Mouse (Mus musculus): ENCODE results near the gene Bloc1s3.

Bloc1s3 gene

GRCm38 (mm10) chr7:19508150-19508923, at the start of gene Bloc1s3, which contains the start of gene Trappc6a:
TSS of gene Bloc1s3 (minus strand) at chr7:19508367.
TSS of gene Trappc6a (plus strand) at chr7:19508395.
- in situ Hi-C loops (cut with MboI; ENCODE audit: unreplicated experiment in 2 of 2): loop anchor here (5.0 to 10.0 kb wide), 3 partner anchors 34 to 106 kb away; partner anchors contain the start of genes Gemin7 (in 1 of the 2) and Zfp296 (in 1 of the 2)

GRCm38 (mm10) chr7:19557086-19557485, 48.9 kb upstream of the Bloc1s3 start:
- in situ Hi-C loops (cut with MboI; ENCODE audit: unreplicated experiment in 2 of 2): no loop called here

GRCm38 (mm10) chr7:19554168-19554567, 46.0 kb upstream of the Bloc1s3 start:
- in situ Hi-C loops (cut with MboI; ENCODE audit: unreplicated experiment in 2 of 2): no loop called here

GRCm38 (mm10) chr7:19552443-19552842, 44.3 kb upstream of the Bloc1s3 start:
- in situ Hi-C loops (cut with MboI; ENCODE audit: unreplicated experiment in 2 of 2): no loop called here

- in situ Hi-C loops (cut with MboI; ENCODE audit: unreplicated experiment in 2 of 2): no loop called here
Observed at GRCm38 (mm10) chr7:19551634-19552033, 43.5 kb upstream of the Bloc1s3 start.

- in situ Hi-C loops (cut with MboI; ENCODE audit: unreplicated experiment in 2 of 2): no loop called here
Observed at GRCm38 (mm10) chr7:19549394-19549793, 41.2 kb upstream of the Bloc1s3 start.

GRCm38 (mm10) chr7:19547344-19547969, 39.3 kb upstream of the Bloc1s3 start:
- in situ Hi-C loops (cut with MboI; ENCODE audit: unreplicated experiment in 2 of 2): no loop called here

- in situ Hi-C loops (cut with MboI; ENCODE audit: unreplicated experiment in 2 of 2): no loop called here
Observed at GRCm38 (mm10) chr7:19546007-19546406, 37.8 kb upstream of the Bloc1s3 start.

GRCm38 (mm10) chr7:19543584-19543983, 35.4 kb upstream of the Bloc1s3 start:
- in situ Hi-C loops (cut with MboI; ENCODE audit: unreplicated experiment in 2 of 2): loop anchor here (5.0 kb wide), 1 partner anchor 36 kb away; the partner anchor contains the start of genes Bloc1s3 (in 2 of the 2) and Trappc6a (in 2 of the 2)

GRCm38 (mm10) chr7:19542155-19542691, 34.1 kb upstream of the Bloc1s3 start:
- in situ Hi-C loops (cut with MboI; ENCODE audit: unreplicated experiment in 2 of 2): loop anchor here (5.0 kb wide), 1 partner anchor 35 kb away; the partner anchor contains the start of genes Bloc1s3 (in 2 of the 2) and Trappc6a (in 2 of the 2)

- in situ Hi-C loops (cut with MboI; ENCODE audit: unreplicated experiment in 2 of 2): loop anchor here (5.0 kb wide), 1 partner anchor 34 kb away; the partner anchor contains the start of genes Bloc1s3 (in 2 of the 2) and Trappc6a (in 2 of the 2)
Observed at GRCm38 (mm10) chr7:19541681-19542154, 33.6 kb upstream of the Bloc1s3 start.

- in situ Hi-C loops (cut with MboI; ENCODE audit: unreplicated experiment in 2 of 2): loop anchor here (5.0 kb wide), 1 partner anchor 34 kb away; the partner anchor contains the start of genes Bloc1s3 (in 2 of the 2) and Trappc6a (in 2 of the 2)
Observed at GRCm38 (mm10) chr7:19540771-19541566, 32.8 kb upstream of the Bloc1s3 start.

- in situ Hi-C loops (cut with MboI; ENCODE audit: unreplicated experiment in 2 of 2): no loop called here
Observed at GRCm38 (mm10) chr7:19534676-19535075, 26.5 kb upstream of the Bloc1s3 start.

GRCm38 (mm10) chr7:19532240-19532639, 24.1 kb upstream of the Bloc1s3 start:
- in situ Hi-C loops (cut with MboI; ENCODE audit: unreplicated experiment in 2 of 2): no loop called here

GRCm38 (mm10) chr7:19531077-19531476, 22.9 kb upstream of the Bloc1s3 start:
- in situ Hi-C loops (cut with MboI; ENCODE audit: unreplicated experiment in 2 of 2): no loop called here

GRCm38 (mm10) chr7:19525105-19525481, 16.9 kb upstream of the Bloc1s3 start:
- in situ Hi-C loops (cut with MboI; ENCODE audit: unreplicated experiment in 2 of 2): no loop called here

GRCm38 (mm10) chr7:19524420-19525104, 16.4 kb upstream of the Bloc1s3 start:
- in situ Hi-C loops (cut with MboI; ENCODE audit: unreplicated experiment in 2 of 2): no loop called here

GRCm38 (mm10) chr7:19523757-19524419, 15.7 kb upstream of the Bloc1s3 start:
- in situ Hi-C loops (cut with MboI; ENCODE audit: unreplicated experiment in 2 of 2): no loop called here
